Mouse (Mus musculus) forelimb bud, embryonic 11.5 days (tissue): ENCODE results near the gene 4931422A03Rik.
"Not testable (repeated sequence)": the region's sequence is repeated elsewhere in the genome, so short reads cannot be mapped to it uniquely, and the experiment has no call there.

Experiments
- DNase-seq: peaks from one replicate; pipeline ENCODE4 v3.0.0-alpha.2; 2012; ENCODE audit warnings: low read depth, low spot score

Gene 4931422A03Rik

GRCm38 (mm10) chr2:104027458-104028138 is 563 bp downstream of the 4931422A03Rik start, which contains the start of gene Fbxo3:
Gene Fbxo3 (plus strand): TSS chr2:104027721.
- DNase-seq, result peak; percentile 51

- DNase-seq, result no peak
These were observed 3.5 kb downstream of the 4931422A03Rik start for GRCm38 (mm10) chr2:104024656-104025055.

GRCm38 (mm10) chr2:104023096-104023495 is 5.1 kb downstream of the 4931422A03Rik start:
- no peak for DNase-seq

GRCm38 (mm10) chr2:104008853-104009252 is 19.3 kb downstream of the 4931422A03Rik start:
- not testable (repeated sequence) for DNase-seq

DNA sequence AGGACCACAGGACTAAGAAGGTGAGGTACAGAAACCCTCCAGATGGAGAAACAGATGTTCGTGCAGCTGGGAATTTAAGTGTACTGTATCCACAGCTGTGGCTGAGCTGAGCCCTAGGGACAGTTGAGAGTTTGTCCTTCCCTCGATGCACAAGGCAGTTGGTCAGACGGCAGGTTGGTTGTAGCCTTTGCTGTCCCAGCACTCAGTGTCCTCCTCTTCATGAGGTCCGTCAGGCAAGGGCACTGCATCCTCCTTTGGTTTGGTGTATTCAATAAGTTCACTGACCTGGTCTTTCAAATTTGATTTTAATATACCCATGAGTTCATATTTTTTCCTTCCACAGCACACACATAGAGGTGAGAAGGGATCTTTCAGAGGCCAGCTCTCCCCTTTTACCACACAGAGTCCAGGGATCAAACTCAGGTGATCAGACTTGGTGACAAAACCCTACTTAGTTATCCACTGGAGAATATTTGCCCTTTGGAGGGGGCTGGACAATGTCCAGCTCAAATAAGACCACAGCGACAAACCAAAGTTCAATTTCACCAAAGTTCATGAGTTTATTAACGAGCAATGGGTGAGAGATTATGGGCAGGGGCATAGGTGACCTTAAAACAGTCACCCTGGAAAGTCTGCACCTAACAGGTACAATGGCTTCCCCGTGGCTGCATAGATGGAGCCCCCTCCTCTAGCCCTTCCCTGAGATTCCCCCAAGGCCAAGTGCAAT is 20.2 kb downstream of the 4931422A03Rik start:
- no peak for DNase-seq

GRCm38 (mm10) chr2:104002711-104003413 is 25.3 kb downstream of the 4931422A03Rik start:
- DNase-seq, result peak; percentile 52

DNA sequence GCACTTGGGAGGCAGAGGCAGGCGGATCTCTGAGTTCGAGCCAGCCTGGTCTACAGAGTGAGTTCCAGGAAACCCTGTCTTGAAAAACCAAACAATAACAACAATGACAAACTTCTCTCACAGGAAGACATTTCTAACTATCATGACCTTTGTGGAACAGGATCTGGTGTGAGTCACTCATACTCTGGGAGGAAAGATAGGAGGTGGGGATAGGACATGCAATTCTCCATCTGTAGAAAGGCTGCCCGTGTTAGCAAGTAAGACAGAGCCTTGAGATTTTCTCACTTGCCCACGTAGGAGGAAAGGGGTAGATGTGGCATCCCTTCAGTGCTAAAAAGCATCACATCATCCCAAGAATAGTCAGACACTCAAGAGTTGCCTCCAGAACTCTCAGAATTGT is 26.3 kb downstream of the 4931422A03Rik start:
- DNase-seq, result no peak

GRCm38 (mm10) chr2:104001076-104001475 is 27.1 kb downstream of the 4931422A03Rik start:
- DNase-seq, result peak; percentile 50

DNA sequence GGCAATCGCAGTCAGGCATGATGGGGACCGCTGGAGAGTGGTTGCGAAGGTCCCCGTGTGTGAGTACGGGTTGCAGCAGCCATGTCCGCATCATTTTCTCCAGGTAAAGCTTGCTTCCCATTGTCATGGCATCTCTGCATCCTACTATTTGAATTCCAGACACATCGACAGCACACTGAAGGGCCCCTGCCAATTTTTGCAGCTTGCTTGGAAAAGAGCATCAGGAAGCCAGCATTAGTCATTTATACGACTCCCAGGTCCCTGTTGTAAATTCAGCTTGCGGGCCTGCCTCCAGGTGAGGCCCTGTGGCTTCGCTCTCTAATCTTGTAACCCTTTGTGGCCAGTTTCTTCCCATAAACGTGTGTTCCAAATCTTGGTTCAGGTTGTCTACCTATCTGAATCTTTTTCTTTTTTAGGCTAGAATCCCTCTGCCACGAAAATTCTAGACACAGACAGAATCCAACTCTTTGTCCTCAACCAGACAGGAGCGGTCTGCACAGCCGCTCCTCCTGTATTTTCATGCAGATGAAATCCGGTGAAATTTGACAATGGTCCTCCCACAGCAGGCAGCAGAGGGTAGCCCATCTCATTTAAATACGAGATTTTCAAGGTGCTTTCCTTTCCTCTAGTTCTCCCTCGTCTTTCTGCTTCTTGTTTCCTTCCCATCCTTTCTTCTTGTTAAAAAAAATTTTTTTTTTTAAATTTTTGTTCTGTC is 35.4 kb downstream of the 4931422A03Rik start:
- DNase-seq, result no peak

GRCm38 (mm10) chr2:103992162-103992561 is 36.0 kb downstream of the 4931422A03Rik start:
- no peak for DNase-seq

GRCm38 (mm10) chr2:103991303-103991702 is 36.9 kb downstream of the 4931422A03Rik start:
- no peak for DNase-seq

DNA sequence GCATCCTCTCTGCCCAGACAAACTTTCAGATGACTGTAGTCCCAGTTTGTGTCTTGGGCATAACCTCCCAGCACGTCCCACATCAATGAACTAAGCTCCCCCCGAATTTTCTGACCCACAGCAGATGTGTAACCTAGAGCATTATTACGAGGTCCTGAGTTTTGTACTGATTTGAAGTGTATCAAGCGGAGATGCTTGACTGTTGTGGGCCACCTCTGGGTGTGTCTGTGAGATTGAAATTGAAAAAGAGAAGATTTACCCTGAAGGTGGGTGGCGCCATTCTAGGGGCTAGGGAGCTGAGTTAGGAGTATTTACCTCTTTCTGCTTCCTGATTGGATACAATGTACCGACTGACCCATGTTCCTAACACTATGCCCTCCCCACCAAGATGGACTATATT is 38.4 kb downstream of the 4931422A03Rik start:
- DNase-seq, result no peak

GRCm38 (mm10) chr2:103987595-103987994 is 40.6 kb downstream of the 4931422A03Rik start:
- DNase-seq, result not testable (repeated sequence)

DNA sequence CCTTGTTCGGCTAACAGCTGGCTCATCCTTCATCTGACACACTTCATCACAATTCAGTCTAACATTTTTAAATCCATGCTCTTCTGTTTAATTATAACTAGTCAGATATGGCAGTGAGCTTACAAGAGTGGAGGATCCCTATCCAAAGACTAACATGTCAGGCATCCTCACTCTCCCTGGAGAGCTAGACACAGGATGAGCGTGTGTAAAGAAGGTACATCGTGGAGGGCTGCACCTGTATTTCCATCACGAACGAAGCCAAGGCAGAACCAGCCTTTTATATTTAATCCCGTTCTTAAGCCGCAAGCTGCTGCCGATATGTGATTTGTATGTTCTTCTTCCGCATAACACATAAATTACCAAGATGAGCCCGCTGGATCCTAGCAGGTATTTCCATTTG is 45.0 kb downstream of the 4931422A03Rik start:
- DNase-seq, result no peak

DNA sequence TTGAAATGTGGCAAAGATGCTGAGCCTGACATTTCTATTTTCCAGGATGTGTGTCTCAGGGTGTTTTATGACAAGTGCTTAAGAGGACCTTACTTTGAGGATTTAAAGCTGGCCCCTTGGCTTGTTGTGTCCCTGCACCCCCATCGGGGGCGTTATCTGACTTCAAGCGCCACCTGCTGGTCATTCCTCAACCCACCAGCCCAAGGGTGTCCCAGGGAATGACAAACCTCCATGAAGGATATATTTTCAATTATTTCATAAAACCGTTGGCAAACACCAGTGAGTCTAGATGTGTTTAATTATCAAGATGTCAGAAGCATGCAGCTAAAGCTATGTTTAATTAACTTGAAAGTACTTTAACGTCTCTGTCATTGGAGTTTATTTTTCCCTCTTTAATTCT is 45.9 kb downstream of the 4931422A03Rik start:
- DNase-seq, result peak; percentile 77

GRCm38 (mm10) chr2:103977716-103978115 is 50.4 kb downstream of the 4931422A03Rik start:
- DNase-seq, result no peak

DNA sequence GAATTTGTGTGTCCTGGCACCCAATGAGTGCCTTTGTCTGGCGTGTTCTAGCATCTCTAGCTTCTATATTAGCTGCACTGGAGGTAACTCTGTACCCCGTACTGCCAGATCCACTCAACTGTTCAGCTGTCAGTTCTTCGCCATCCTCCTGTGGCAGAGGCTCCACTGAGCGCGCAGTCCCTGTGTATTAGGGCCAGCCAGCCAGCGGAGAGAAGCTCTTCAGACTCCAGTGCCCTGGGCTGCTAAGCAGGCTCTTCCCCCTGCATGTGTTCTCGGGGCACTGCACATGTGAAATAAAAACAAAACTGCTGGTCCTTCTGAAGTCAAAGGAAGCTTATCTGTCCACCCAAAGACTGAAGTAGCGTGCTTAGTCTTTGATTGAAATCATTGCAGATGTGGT is 50.9 kb downstream of the 4931422A03Rik start:
- no peak for DNase-seq

DNA sequence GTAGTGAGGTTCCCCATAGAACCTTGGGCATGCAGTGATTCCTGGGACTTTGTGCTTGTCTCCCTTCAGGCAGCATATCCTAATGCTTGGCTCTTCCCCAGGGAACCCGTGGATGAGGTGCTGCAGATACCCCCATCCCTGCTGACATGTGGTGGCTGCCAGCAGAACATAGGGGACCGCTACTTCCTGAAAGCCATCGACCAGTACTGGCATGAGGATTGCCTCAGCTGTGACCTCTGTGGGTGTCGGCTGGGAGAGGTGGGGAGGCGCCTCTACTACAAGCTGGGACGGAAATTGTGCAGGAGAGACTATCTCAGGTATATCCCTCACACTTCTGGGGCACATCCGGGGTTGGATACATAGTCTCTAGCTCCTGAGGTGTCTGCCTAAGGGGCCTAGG is 52.3 kb downstream of the 4931422A03Rik start:
- no peak for DNase-seq

DNA sequence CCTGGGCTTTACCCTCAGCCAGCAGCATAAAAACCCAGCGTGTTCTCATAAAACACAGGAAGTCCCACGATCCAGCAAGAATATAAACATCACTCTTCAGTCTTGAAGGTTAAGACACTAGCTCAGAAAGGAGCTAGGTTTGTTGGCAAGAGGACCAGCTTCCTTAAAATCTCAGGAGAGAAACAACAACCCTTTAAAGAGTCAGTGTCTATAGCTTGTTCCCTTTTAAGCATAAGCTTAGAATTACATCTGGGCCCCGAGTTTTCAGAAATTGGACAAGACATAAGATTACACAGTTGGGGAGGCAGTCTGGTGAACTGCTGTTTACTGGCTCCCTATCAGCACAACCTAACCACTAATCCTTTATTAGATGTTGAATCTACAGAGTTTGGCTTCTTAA is 56.3 kb downstream of the 4931422A03Rik start:
- DNase-seq, result no peak

DNA sequence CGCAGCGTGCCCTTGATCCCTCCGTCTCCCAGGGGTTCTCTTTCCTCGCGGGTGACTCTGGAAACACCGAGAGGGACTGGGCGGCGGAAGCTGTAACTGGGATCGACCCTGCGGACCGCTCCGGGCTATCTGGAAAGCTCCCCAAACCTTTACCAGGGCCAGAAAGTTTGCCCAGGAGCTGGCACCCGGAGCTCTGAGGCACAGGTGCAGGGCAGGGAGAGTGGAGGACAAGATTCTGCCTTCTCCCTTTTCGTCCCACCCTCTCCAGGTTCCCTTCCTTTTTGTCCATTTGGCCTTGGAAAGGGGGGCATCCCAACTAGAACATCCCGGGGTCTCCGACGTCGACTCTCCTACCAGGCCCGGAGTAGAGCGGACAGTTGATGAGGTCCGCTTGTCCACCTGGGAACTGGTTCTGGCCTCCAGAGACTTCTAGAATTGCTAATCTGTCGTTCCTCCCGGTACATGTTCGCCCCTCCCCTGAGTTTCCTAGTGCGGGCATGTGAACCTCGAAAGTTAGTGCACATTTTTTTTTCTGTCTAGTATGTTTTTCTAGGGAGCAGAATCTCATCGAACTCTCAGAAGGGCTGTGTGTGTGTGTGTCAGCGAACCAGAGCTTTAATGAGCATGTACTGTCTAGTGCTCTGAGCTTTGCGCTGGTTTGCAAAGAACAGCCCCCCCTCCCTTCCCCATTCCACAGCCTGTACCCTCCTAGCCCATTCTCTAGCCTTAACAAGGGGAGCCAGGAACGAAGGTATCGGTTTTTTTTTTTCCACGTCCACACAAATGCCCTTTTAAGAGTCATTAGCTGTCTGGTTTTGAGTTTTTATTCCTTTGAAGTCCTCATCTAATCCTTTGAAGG is 57.1 kb downstream of the 4931422A03Rik start:
- DNase-seq, result no peak
